Mouse (Mus musculus) limb, embryonic 12.5 days (tissue): ENCODE results near the gene Rgs7. TPM values are rescaled to one million over a fixed set of nuclear protein-coding genes. Genes with fewer than 3 reads are reported as not detected.

ENCODE experiments used
- ATAC-seq: fragments of 200-750 bp; cut with Nextera tagmentation; 2 replicates; pipeline ENCODE4 v1.8.0; 2017; ENCODE audit warnings: low read depth, moderate TSS enrichment; ENCODE audit not compliant: insufficient number of reproducible peaks, insufficient read depth, low FRiP score, low TSS enrichment
- H3K27ac ChIP-seq: fragments of 300-500 bp; sonication (generic); 2 replicates; pipeline ENCODE4 v1.5.1; 2016; ENCODE audit warnings: mild to moderate bottlenecking, moderate library complexity
- H3K27me3 ChIP-seq: fragments of 300-500 bp; sonication (generic); 2 replicates; pipeline ENCODE4 v1.6.1; 2016; ENCODE audit warnings: mild to moderate bottlenecking, moderate library complexity
- H3K36me3 ChIP-seq: fragments of 300-500 bp; sonication (generic); 2 replicates; pipeline ENCODE4 v1.6.1; 2016; ENCODE audit warnings: mild to moderate bottlenecking, moderate library complexity
- H3K4me1 ChIP-seq: fragments of 300-500 bp; sonication (generic); replicated peaks from 2 replicates; pipeline ENCODE4 v1.6.1; 2016
- H3K4me2 ChIP-seq: fragments of 300-500 bp; sonication (generic); 2 replicates; pipeline ENCODE4 v1.6.1; 2016; ENCODE audit warnings: mild to moderate bottlenecking, moderate library complexity
- H3K4me3 ChIP-seq: fragments of 300-500 bp; sonication (generic); replicated peaks from 2 replicates; pipeline ENCODE4 v1.5.1; 2016; ENCODE audit warnings: mild to moderate bottlenecking
- H3K9ac ChIP-seq: fragments of 300-500 bp; sonication (generic); replicated peaks from 2 replicates; pipeline ENCODE4 v1.6.1; 2016; ENCODE audit warnings: mild to moderate bottlenecking, moderate library complexity
- H3K9me3 ChIP-seq: fragments of 300-500 bp; sonication (generic); 2 replicates; pipeline ENCODE4 v1.6.1; 2016; ENCODE audit warnings: mild to moderate bottlenecking, moderate library complexity
- WGBS: fragments of 180-500 bp; shearing (Covaris S2); methylation state at CpG from one replicate; pipeline ENCODE4 v1.1.7; 2016; 5-methylcytosine and 5-hydroxymethylcytosine counted together
- polyA plus RNA-seq: library from polyadenylated mRNA; unstranded; fragments of >200 nt; fragmentation: Nextera tagmentation; extraction: Ambion mirVana; gene quantifications from 2 replicates; pipeline ENCODE4 v1.2.1, GENCODE M21; 2016

Gene Rgs7
- polyA plus RNA-seq, 1 experiment from 2014 or later, result 0.50 TPM

DNA sequence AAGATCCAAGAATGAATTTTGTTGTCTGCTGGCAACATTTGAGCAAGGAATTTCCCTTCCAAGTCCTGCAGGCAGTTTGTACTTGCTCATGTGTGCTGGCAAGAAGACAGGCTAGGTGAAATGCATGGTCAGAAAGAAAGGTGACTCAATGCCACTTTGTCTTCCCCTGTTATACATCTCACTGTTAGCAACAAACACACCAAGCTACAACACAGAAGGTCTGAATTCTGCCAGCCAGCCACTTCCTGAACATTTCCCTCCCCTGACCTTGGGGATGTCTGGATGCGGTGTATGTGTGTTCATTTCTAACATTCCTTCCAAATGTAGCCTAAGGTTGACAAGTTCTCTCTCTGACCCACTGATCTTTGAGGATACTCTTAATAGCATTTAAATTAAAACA lies 191.4 kb downstream of the Rgs7 start:
- H3K9ac ChIP-seq, result no peak overlapping the region
- H3K9me3 ChIP-seq, result no peaks in the 10 kb centered on the region
- H3K4me2 ChIP-seq, result no peak overlapping the region
- ATAC-seq, result no peak
- no peaks in the 10 kb centered on the region for H3K4me1 ChIP-seq
- H3K27me3 ChIP-seq, result no peaks in the 10 kb centered on the region
- no peaks in the 10 kb centered on the region for H3K36me3 ChIP-seq
- H3K27ac ChIP-seq, result no peak overlapping the region
- 74% methylated on average over 1 of the region's 1 CpGs for WGBS
- no peak overlapping the region for H3K4me3 ChIP-seq

DNA sequence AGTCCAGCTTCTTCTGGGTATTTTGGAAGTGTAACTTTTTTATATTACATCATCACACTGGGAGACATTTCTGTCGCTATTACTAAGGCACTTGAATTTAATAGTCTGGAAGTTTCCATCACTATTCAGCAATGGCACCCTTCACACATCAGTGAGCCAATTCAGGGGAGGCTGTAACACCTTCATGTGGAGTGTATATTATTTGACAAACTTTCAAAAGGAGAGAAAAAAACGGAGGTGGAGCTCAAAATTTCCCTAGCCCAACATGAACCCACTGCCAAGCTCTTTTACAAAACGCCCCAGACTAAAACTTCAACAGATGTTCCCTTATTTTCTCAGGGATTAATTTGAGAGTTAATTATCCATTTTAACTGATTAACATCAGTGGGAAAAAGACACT lies 191.9 kb downstream of the Rgs7 start:
- no peaks in the 10 kb centered on the region for H3K9me3 ChIP-seq
- WGBS, result 70% methylated on average over 3 of the region's 3 CpGs
- no peak for ATAC-seq
- H3K9ac ChIP-seq, result no peak overlapping the region
- no peaks in the 10 kb centered on the region for H3K36me3 ChIP-seq
- H3K4me1 ChIP-seq, result no peaks in the 10 kb centered on the region
- no peak overlapping the region for H3K27ac ChIP-seq
- no peak overlapping the region for H3K4me2 ChIP-seq
- H3K4me3 ChIP-seq, result no peak overlapping the region
- no peaks in the 10 kb centered on the region for H3K27me3 ChIP-seq

DNA sequence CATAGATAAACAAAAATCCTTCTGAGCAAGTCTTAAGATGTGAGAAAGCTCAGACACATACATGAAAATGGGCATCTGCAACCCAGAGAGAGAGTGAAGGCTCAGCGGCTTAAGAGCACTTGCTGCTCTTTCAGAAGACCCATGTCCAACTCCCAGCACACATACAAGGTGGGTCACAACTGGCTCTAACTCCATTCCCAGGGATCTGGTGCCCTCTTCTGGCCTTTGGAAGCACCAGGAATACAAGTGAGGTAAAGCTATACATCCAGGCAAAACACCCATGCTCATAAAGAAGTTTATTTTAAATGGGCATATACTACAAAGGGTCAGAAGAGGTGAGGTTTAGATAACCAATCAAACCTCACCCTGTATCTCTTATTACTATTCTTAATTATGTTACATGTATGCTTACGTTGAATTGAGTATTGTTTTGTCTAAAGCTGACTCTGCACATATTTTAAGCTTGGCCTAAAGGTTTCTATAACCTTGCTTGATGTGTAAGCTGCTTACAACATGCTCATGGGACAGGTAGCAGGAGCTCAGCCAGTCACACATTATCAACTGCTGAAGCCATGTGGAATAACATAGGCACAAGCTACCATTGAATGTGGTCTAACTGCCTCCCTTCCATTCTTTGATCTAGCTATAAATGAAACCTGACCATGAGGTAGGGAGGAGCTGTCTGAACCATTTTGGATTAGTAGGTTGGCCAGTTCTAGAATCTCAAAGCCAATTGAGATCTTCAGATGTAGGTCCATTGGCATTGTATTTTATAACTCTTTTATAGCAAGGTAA lies 192.5 kb downstream of the Rgs7 start:
- no peak overlapping the region for H3K4me2 ChIP-seq
- no peaks in the 10 kb centered on the region for H3K4me1 ChIP-seq
- no peak overlapping the region for H3K4me3 ChIP-seq
- no peaks in the 10 kb centered on the region for H3K36me3 ChIP-seq
- no peak overlapping the region for H3K9ac ChIP-seq
- no peaks in the 10 kb centered on the region for H3K9me3 ChIP-seq
- H3K27ac ChIP-seq, result no peak overlapping the region
- no peaks in the 10 kb centered on the region for H3K27me3 ChIP-seq
- WGBS, result 86% methylated on average over 2 of the region's 2 CpGs
- no peak for ATAC-seq

DNA sequence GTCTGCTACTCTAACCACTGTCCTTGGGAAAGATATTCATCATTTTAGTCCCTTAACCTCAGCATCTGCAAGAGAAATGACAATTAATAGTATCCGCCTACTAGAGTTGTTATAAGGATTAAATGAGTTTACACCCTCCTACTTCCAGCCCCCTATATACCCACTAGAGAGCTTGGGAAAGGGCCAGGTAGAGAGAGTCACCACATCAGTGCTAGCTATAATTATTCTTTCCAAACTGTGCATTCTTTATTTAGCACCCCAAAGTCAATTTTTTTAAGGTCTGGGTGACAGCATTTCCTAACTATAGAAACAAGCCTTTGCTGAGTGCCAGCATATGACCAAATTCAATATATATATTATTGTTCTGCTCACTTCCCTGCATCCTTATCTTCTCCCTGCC lies 195.4 kb downstream of the Rgs7 start:
- no peaks in the 10 kb centered on the region for H3K4me1 ChIP-seq
- ATAC-seq, result no peak
- no peak overlapping the region for H3K4me2 ChIP-seq
- WGBS, result 94% methylated on average over 1 of the region's 1 CpGs
- no peaks in the 10 kb centered on the region for H3K9me3 ChIP-seq
- H3K4me3 ChIP-seq, result no peak overlapping the region
- H3K36me3 ChIP-seq, result no peaks in the 10 kb centered on the region
- no peak overlapping the region for H3K9ac ChIP-seq
- H3K27ac ChIP-seq, result no peak overlapping the region
- H3K27me3 ChIP-seq, result no peaks in the 10 kb centered on the region

DNA sequence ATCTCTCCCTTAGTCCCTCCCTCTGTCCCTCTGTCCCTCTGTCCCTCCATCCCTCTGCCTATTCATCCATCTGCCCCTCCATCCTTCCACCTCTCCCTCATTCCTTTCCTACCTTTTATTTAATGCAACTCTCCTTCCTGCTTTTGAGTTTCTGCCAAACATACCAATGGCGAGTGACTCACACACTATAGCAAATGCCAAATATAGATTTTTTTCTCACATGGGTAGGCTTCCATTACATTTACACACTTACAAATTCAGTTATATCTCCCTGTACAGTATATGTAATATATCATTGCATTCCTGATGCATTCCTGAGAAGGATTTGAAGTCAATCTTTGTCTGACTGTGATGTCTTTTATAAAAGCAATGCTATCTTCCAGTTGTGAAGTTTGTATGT lies 202.2 kb downstream of the Rgs7 start:
- 89% methylated on average over 1 of the region's 1 CpGs for WGBS
- Histone ChIP-seq H3K9ac (no peak overlapping the region), H3K4me1 (no peaks in the 10 kb centered on the region), H3K9me3 (no peaks in the 10 kb centered on the region), H3K27ac (no peak overlapping the region), H3K4me2 (no peak overlapping the region), H3K4me3 (no peak overlapping the region), H3K27me3 (no peaks in the 10 kb centered on the region), H3K36me3 (no peaks in the 10 kb centered on the region)
- no peak for ATAC-seq

DNA sequence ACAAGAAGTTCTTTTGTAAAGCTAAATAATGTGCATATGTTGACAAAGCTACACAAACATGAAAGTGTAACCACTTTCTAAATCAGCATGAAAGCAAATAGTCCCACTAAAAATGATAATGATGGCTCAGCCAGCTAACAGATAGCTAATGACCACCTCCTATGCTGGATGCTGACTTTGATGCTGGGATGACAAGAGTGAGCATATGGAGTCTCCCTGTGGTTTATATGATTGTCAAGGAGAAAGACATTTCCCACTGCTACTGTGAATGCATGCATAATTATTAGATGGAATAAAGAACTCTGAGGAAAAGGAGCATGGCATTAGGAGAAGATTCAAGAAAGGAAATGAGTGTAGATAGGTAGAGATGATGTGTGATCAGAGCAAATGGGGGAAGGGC lies 230.0 kb downstream of the Rgs7 start:
- Histone ChIP-seq H3K27me3 (no peaks in the 10 kb centered on the region), H3K4me1 (no peaks in the 10 kb centered on the region), H3K4me3 (no peak overlapping the region), H3K4me2 (no peak overlapping the region), H3K27ac (no peak overlapping the region), H3K9ac (no peak overlapping the region), H3K36me3 (no peaks in the 10 kb centered on the region), H3K9me3 (no peaks in the 10 kb centered on the region)
- no peak for ATAC-seq

DNA sequence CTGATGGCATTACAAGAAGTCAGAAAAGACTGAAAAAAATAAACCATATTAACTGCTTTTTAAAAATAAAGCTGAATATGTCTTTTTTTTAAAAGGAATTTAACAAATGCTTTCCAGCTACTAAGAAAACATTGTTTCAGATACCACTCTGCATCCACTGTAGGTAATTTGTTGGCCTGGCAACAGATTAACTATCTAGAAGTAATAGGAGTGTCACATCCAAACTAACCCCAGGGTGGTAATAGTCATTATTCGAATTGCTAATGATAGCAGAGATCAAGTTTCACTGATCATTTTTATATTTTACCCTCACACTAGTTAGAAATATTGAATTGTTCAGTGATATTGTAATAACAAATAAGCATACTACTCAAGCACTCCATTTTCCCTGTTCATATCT lies 232.9 kb downstream of the Rgs7 start:
- Histone ChIP-seq H3K36me3 (no peaks in the 10 kb centered on the region), H3K4me1 (no peaks in the 10 kb centered on the region), H3K27ac (no peak overlapping the region), H3K9me3 (no peaks in the 10 kb centered on the region), H3K9ac (no peak overlapping the region), H3K4me3 (no peak overlapping the region), H3K27me3 (no peaks in the 10 kb centered on the region), H3K4me2 (no peak overlapping the region)
- no peak for ATAC-seq
- 74% methylated on average over 1 of the region's 1 CpGs for WGBS

DNA sequence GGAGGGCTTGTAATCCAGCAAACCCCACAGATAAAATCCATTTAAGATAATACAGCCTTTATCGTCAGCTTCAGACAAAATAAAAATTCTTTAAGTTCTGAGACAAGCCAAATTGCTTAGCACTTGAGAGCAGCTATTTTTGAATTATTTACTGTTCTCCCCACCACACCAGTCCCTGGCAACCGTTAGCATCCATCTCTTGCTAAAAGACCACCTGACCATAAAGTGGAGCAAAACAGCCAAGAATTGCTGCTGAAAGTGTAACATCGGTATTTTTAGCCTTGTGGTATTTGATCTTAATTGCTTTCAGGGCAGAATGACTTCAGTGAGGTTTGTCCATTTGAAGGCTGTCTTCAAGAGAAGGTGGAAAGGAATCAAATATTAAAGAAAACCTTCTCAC lies 237.1 kb downstream of the Rgs7 start:
- ATAC-seq, result no peak
- no peak overlapping the region for H3K9ac ChIP-seq
- WGBS, result 67% methylated on average over 3 of the region's 3 CpGs
- H3K9me3 ChIP-seq, result no peaks in the 10 kb centered on the region
- no peaks in the 10 kb centered on the region for H3K4me1 ChIP-seq
- H3K4me3 ChIP-seq, result no peak overlapping the region
- H3K27me3 ChIP-seq, result no peaks in the 10 kb centered on the region
- no peaks in the 10 kb centered on the region for H3K36me3 ChIP-seq
- no peak overlapping the region for H3K4me2 ChIP-seq
- no peak overlapping the region for H3K27ac ChIP-seq

DNA sequence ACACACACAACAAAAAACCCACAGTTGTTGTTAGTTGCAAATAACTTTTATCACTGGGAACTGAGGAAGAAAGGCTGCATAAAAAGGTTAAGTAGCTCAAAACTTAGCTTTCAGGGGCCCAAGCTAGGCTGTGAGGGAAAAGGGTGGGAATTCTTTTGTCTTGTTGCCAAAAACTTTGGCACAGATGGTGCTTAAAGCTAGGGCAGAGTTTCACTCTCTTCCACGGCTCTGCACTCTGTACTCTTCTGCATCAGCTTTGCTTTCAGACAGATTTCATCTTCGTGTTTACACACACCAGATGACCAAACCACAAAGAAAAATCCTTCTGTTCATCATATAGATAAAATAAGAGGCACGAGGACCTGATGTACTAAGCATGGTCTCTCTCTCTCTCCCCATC lies 237.6 kb downstream of the Rgs7 start:
- Histone ChIP-seq H3K4me1 (no peaks in the 10 kb centered on the region), H3K4me2 (no peak overlapping the region), H3K4me3 (no peak overlapping the region), H3K9me3 (no peaks in the 10 kb centered on the region), H3K9ac (no peak overlapping the region), H3K27ac (no peak overlapping the region), H3K36me3 (no peaks in the 10 kb centered on the region), H3K27me3 (no peaks in the 10 kb centered on the region)
- ATAC-seq, result no peak
- 65% methylated on average over 3 of the region's 3 CpGs for WGBS

DNA sequence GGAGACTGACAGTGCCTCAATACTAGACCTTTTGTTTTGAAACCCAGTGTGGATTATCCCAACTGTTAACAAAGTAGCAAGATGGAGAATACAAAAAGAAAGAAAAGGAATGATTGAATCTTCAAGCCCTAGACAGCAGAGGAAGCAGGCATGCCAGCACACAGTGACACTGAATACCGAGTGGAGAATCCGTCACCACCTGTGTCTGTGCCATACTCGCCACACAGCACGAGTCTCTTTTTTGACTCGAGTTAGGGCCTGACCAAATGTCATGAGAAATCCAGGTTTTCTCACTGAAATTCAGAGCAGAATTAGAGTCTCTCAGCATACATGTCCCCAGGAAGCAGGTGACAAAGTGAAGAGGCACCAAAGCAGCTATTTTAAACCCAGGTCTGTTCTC lies 250.2 kb downstream of the Rgs7 start:
- Histone ChIP-seq H3K9ac (no peak overlapping the region), H3K4me3 (no peak overlapping the region), H3K9me3 (no peaks in the 10 kb centered on the region), H3K27me3 (no peaks in the 10 kb centered on the region), H3K36me3 (no peaks in the 10 kb centered on the region), H3K4me1 (no peaks in the 10 kb centered on the region), H3K4me2 (no peak overlapping the region), H3K27ac (no peak overlapping the region)
- ATAC-seq, result no peak
- WGBS, result 85% methylated on average over 5 of the region's 5 CpGs

DNA sequence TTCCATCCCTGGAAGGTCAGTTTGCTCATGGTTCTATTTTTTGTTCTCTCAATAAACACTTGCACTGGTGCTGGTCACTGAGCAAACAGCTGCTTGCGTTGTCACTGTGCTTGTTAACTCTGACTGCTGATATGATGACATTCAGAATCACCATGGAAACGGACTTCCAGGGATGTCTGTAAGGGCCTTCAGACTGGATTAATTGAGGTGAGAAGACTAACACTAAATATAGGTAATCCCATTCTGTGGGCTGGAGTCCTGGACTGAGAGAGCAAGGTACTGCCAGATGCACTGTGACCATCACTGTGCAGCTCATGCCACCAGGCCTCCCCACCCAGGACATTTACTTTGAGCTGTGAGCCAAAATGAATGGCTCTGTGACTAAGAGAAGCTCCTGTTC lies 252.2 kb downstream of the Rgs7 start:
- ATAC-seq, result no peak
- 77% methylated on average over 2 of the region's 2 CpGs for WGBS
- no peaks in the 10 kb centered on the region for H3K9me3 ChIP-seq
- no peak overlapping the region for H3K9ac ChIP-seq
- no peak overlapping the region for H3K4me3 ChIP-seq
- H3K36me3 ChIP-seq, result no peaks in the 10 kb centered on the region
- no peaks in the 10 kb centered on the region for H3K4me1 ChIP-seq
- H3K4me2 ChIP-seq, result no peak overlapping the region
- no peak overlapping the region for H3K27ac ChIP-seq
- H3K27me3 ChIP-seq, result no peaks in the 10 kb centered on the region
